In genomic region chr5:105639363-105639762, GRCm38 (mm10) we compare ENCODE assay signal across 18 mouse cellular contexts.
"Had no signal": no experiment of that assay in that cellular context is flagged by ENCODE, and none has a peak within 500 bp of the region (broad histone marks: within the 10 kb centered on the region; RNA-seq: fewer than 3 reads in every experiment).

No protein-coding gene starts in this region.

- H3K4me3 ChIP-seq: lung, embryonic 15.5 days; megakaryocyte, embryonic 14.5 days; midbrain, embryonic 13.5 days; midbrain, embryonic 15.5 days; neural tube, embryonic 13.5 days; neural tube, embryonic 15.5 days had no signal

- H3K27me3 ChIP-seq: lung, embryonic 15.5 days; megakaryocyte, embryonic 14.5 days; midbrain, embryonic 13.5 days; midbrain, embryonic 15.5 days; neural tube, embryonic 13.5 days; neural tube, embryonic 15.5 days had no signal

- H3K36me3 ChIP-seq: lung, embryonic 15.5 days; midbrain, embryonic 13.5 days; midbrain, embryonic 15.5 days; neural tube, embryonic 13.5 days; neural tube, embryonic 15.5 days had no signal

- DNase-seq: lung, adult 2 months; lung, postnatal 14 days; lung, postnatal 36 days; retina, postnatal 1 day; right cerebral cortex, adult 18-20 months; right cerebral cortex, postnatal 25 days; right cerebral cortex, postnatal 4 days; spleen, adult 18-20 months; thymus, adult 18-20 months; thymus, postnatal 14 days; thymus, postnatal 36 days had no signal

- H3K27ac ChIP-seq: lung, embryonic 15.5 days; macrophage; midbrain, embryonic 13.5 days; midbrain, embryonic 15.5 days; neural tube, embryonic 13.5 days; neural tube, embryonic 15.5 days had no signal

- H3K4me1 ChIP-seq: lung, embryonic 15.5 days; midbrain, embryonic 13.5 days; midbrain, embryonic 15.5 days; neural tube, embryonic 13.5 days; neural tube, embryonic 15.5 days had no signal
